Mouse (Mus musculus) c-Kit-positive CD71-positive TER-119-negative erythroid progenitor cells, embryonic 14.5 days (primary cell): ENCODE results near the gene Taf8.

Experiments used
- DNase-seq: peaks from one replicate; pipeline ENCODE4 v3.0.0-alpha.2; 2013; ENCODE audit warnings: low read depth

The Taf8 gene

DNA sequence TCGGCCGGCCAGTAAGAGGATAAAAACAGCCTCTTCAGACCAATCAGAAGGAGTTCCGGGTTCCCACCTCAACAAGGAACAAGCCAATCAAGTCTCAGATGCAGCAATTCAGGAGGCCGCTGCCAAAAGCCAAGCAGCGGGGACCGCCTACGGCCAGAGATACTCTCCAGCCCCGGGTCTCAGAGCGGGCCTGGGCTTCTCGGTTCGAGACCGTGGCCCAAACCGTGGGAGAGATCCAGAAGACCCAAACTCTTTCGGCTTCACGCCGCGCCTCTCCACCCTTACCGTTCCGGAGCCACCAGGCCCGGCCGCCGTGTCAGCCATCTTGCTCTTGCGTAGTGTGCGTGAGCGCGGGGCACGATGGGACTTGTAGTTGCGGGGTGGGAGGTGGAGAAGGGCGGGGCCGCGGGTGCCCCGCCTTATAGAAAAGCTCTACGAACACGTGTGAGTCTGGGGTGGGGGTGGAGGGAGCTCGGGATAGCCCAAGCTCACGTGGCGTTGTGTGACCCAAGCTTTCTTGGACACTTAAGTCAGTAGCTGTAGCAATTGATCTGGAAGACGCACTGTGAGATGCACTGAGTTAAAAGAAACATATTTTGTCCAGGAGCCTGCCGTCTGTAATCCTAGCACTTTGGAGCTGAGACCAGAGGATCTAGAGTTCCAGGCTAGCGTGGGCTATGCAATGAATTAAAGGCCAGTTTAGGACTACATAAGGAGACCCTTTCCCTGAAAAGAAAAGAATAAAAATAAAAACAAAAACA is at the start of gene Taf8:
Taf8 (minus strand) TSS at position 347 of the 761 bp plus-strand sequence.
- peak; percentile 88 for DNase-seq

GRCm38 (mm10) chr17:47551049-47551448 is 49.0 kb upstream of the Taf8 start:
- DNase-seq, result no peak

DNA sequence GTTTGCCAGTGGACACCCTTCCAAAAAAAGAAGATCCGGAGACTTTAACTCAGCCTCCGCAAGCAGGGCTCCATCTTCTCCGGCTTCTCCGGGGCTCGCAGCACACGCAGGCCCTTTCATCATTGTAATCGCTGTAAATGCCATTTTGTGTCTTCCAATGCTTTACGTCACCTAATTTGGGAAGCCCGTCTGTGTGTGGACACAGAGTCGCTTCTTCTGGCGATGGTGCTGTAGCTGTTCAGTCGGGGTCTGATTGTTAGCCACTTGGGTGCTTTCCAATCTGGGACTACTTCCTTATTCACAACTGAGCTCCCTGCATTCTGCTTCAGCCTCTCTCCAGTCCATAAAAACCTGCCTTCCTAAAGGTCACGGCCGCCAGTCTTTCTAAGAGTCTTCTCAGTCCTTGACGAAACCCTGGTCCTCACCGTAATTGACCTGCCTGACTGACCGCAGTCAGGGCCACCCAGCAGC is 43.8 kb upstream of the Taf8 start:
- no peak for DNase-seq

DNA sequence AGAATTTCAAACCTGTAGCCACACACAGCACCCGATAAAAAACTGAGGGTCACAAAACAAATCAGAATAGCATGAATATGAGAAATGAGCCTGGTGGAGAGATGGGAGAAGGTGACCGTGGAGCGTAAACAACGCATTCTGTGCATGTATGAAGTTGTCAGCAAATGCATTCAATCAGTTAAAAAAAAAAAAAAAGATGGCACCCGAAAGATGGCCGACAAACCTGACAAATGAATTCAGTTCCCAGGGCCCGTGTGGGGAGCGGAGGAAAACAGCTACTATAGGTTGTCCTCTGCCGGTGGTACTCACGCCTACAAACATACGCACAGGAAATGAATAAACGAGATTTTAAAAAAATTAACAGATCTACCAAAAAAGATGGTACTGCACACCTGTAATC is 43.1 kb upstream of the Taf8 start:
- no peak for DNase-seq

- no peak for DNase-seq
Observed at GRCm38 (mm10) chr17:47543051-47543650, 41.1 kb upstream of the Taf8 start.

DNA sequence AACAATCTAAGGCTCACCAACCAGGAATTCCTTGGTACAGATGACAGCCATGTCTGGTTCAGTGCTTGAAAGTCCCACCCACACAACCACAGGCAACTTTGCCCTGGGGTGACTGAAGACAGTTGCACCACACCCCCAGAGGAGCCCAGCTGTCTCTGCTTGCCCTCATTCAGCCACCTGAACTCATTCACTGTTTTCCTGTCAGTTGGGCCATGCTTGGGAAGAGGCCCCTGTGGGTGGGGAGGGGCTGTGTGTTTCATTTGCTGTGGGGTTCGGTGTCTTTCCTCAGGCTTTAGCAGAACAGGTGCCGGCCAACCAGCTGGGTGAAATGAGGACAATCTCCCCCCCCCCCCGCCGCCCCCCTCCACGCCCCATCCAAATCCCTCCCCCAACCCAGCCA is 40.0 kb upstream of the Taf8 start:
- no peak for DNase-seq

DNA sequence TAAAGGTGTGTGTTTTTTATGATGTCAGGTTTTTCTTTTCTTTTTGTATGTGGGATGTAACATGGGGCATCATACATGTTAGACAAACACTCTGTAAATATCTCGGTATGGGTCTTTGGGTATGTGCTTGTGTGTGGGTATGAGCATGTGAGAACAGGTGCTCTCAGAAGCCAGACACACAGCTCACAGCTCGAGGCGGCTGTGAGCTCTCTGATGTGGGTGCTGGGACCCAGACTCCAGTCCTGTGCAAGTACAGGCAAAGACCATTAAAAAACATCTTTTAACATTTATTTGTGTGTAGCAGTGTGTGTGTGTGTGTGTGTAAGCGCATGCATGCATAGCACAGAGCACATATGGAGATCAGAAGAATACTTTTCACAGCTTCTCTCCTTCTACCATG is 37.0 kb upstream of the Taf8 start:
- DNase-seq, result no peak

- no peak for DNase-seq
Observed at GRCm38 (mm10) chr17:47538049-47538448, 36.0 kb upstream of the Taf8 start.

DNA sequence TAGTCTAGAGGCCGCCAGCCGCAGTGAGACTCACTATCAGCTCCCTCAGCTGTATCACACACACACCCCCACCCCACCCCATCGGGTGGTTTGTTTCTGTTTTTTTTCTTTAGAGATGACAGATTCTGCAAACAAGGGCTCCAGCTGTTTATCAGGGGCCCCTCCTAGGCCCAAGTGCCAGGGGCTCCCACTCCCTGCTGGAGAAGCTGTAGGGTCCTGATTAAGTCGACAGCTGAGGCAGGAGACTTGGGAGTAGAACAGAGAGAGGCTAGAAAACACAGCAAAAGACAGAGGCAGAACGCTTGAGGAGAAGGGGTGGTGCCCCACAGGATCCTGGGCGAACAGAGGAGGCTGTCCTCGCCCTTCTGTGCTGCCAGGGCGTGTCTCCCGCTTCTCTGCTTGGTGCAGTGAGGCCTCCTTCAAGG is 33.7 kb upstream of the Taf8 start:
- DNase-seq, result peak; percentile 92

DNA sequence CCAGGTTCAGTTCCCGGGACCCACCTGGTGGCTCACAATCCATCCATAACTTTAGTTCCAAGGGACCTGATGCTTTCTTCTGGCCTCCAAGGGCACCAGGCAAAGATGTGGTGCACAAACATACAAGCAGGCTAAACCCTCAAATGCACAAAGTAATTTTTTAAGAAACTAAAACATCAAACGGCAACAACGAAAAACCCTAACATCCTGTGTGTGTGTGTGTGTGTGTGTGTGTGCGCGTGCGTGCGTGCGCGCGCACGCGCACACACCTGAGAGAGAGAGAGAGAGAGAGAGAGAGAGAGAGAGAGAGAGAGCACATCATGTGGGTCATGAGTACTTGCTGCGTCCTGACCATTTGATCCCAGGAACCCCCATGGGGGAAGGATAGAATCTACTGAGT is 31.6 kb upstream of the Taf8 start:
- no peak for DNase-seq

GRCm38 (mm10) chr17:47532364-47532763 is 30.3 kb upstream of the Taf8 start:
- no peak for DNase-seq

DNA sequence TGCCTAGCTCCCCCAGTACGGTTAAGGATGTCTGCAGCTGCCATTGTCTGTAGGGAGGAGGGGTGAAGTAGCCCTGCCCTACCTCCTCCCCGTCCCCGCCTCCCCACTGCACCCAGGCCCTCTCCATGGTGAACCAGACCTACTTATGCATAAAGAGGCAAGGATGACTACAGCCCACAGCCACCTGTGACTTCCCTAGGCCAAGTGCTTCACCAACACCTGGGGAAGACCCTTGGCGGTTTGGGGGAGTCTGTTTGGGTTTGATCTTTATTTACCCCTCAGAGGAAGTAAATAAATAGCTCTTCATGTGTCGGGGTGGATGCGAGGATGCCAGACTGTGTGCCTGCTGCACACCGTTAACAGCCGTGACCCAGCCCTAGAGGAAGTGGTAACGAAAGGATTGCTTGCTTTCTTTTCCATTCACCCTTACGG is 29.3 kb upstream of the Taf8 start:
- DNase-seq, result no peak

DNA sequence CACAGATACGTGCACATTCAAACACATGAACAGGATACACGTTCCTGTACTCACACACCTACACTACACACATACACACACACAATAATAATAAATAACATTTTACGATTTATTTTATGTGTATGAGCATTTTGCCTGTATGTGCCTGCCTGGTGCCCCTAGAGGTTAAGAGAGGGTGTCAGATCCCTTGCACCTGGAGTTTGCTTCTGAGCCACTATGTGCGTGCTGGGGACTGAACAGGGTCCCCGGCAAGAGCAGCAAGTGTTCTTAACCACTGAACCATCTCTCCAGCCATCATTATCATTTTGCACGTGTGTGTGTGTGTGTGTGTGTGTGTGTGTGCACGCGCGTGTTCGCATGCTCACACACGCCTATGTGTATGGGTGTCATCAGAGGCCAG is 27.5 kb upstream of the Taf8 start:
- no peak for DNase-seq

- DNase-seq, result no peak
Observed at GRCm38 (mm10) chr17:47528919-47529318, 26.8 kb upstream of the Taf8 start.

DNA sequence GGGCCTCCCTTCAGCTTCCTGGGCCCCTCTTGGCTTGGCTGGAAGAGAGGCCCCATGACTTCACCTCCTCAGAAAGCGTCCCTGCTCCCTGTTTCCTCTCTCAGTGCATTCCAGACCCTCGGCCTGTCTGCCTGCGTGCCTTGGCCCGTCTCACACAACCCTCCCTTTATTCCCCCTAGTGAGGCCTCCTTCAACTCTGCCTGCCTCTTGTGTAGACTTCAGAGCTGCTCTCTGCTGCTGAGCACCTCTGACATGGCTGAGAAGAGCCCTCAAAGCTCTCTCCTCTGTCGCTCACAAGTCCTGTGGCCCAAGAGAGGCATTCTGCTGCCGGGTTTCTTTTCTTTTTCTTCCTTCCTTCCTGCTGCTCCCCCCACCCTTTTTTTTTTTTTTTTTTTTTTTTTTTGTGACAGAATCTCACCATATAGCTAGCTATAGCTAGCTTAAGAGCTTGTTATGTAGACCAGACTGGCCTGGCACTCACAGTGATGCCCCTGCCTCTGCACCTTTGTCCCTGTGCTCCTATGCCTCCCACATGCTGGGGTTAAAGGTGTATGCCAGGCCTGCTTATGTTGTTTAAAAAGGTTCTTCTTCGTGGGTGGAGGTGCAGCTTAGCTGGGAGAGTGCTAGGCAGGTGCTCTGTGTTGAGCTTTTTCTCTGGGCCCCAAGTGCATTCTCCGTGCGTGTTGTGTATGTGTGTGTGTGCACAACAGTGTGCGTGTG is 25.6 kb upstream of the Taf8 start:
- DNase-seq, result no peak

DNA sequence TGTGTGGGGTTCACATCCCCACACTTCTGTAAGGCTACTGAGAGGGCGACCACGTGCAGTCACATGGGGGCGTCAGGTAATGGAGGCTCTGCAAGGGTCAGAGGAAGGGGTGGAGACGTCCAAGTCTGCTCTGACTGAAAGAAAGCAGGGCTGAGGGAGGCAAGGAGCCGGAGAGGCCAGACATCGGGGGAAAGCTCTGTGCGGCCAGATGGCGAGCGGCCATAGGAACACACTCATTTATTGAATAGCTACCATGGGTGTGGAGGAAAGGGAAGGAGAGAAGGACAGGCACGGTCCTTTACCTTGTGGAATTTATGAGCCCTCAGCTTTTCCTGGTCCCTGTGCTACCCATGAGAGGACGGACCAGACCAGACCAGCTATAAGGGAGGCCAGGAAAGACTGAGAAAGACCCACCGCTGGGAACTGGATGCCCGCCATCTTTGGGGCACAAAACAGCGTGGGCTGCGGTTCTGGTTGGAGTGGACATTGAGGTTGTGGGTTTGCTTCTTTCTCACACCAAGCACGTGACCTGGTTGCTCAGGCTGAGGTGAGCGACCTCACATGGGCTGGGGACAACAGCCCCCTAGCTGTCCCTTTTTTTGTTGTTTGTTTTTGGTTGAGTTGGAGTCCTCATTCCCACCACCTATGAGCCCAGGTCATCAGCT is 24.9 kb upstream of the Taf8 start:
- no peak for DNase-seq

- DNase-seq, result no peak
Observed at GRCm38 (mm10) chr17:47524991-47525390, 22.9 kb upstream of the Taf8 start.

DNA sequence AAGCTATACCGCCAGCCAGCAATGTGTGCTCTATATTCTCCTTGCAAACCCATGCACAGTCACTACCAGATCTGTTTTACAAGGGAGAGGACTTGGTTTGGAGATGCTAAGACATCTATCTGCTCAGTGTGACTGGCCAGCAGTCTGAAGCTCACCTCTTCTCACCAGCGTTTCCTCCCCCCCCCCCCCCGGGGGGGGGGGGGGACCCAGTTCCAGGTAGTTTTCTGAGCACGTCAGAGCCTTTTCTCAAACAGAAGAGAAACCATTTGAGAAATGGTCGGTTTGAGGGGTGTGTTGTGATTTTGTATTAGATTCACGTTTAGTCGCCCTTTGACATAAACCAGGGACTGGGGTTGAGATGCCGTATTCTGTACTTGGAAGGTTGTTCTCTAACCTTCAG is 22.0 kb upstream of the Taf8 start:
- no peak for DNase-seq

- no peak for DNase-seq
Observed at GRCm38 (mm10) chr17:47523211-47523682, 21.2 kb upstream of the Taf8 start.

DNA sequence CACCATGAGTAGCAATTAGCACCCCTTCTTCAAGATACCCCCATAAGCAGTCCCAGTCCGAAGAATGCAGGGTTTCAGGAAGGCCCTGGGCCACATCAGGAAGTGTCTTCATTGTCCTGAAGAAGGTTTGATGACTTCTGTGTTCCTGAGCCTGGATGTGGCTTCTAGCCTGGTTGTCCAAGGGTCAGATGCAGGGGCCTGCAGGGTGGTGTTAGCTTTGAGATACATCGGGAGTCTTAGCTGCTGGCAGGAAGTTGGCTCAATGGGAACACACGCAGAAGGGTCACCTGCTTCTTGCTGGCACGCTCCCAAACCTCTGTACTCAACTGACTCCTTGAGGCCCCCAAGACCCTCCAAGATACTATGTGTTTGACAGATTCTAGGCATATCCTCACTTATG is 20.4 kb upstream of the Taf8 start:
- no peak for DNase-seq

DNA sequence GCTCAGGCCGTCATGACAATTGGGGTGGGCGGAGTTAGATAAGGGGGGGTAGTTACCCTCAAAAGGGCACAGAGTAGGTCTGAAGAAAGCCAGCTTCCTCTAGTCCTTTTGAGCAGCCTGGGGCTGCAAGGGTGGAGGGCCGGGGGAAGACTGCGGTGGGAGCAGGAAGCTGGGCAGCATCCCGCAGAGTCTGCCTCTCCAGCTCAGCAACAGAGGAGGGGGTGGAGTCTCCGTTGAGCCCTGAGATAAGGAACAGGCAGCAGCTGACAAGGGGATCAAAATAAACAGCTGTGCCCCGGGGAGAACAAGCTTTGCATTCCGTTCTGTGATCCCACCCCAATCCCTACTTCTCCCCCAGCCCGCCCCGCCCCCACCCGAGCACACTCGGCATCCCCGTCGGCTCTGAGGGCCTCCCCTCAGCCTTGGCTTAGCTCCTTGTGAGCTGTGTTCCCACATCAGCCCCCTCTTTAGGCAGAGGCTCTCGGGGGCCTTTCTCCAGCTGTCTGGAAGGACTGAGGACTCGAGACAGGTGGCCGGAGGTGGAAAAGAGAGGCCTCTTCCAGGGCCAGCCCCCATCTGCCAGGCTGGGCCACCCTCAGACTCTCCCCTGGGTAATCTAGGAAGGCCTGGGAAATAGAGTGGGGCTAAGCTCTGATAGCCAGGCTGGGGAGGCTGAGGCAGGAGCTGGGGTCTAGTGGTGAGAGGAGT is 19.6 kb upstream of the Taf8 start:
- DNase-seq, result peak; percentile 64

- no peak for DNase-seq
Observed at GRCm38 (mm10) chr17:47518205-47518604, 16.1 kb upstream of the Taf8 start.
